Mouse (Mus musculus) erythroblast, embryonic 14.5 days (primary cell): ENCODE results near the gene Pgf.

Experiments
- GATA1 ChIP-seq: IDR thresholded peaks from 2 replicates; pipeline ENCODE4 v1.6.1; 2012; ENCODE audit warnings: low read length, inconsistent platforms, mixed read lengths
- TAL1 ChIP-seq: IDR thresholded peaks from 3 replicates; pipeline ENCODE4 v1.6.1; 2012; ENCODE audit warnings: low read length, inconsistent platforms, mixed read lengths

GRCm38 (mm10) chr12:85121806-85122459 is 55.7 kb downstream of the Pgf start:
- no peak for TF ChIP-seq GATA1
- no peak for TF ChIP-seq TAL1
